In genomic region chr5:123190912-123191311, GRCm38 (mm10) we compare ENCODE assay signal across 22 mouse cellular contexts. TPM values are rescaled to one million over a fixed set of nuclear protein-coding genes. Genes with fewer than 3 reads are reported as not detected.
"Had no signal": no experiment of that assay in that cellular context is flagged by ENCODE, and none has a peak within 500 bp of the region (broad histone marks: within the 10 kb centered on the region; RNA-seq: fewer than 3 reads in every experiment).

No protein-coding gene starts in this region.

- H3K4me2 ChIP-seq: intestine, embryonic 15.5 days; limb, embryonic 12.5 days; limb, embryonic 15.5 days; lung, embryonic 15.5 days; neural tube, embryonic 12.5 days; neural tube, embryonic 15.5 days had no signal

- H3K4me1 ChIP-seq: intestine, embryonic 15.5 days; limb, embryonic 12.5 days; limb, embryonic 15.5 days; lung, embryonic 15.5 days; neural tube, embryonic 12.5 days; neural tube, embryonic 15.5 days had no signal

- H3K9me3 ChIP-seq: intestine, embryonic 15.5 days; limb, embryonic 12.5 days; limb, embryonic 15.5 days; lung, embryonic 15.5 days; midbrain, embryonic 10.5 days; neural tube, embryonic 12.5 days; neural tube, embryonic 15.5 days had no signal

- H3K27me3 ChIP-seq: intestine, embryonic 15.5 days; limb, embryonic 12.5 days; limb, embryonic 15.5 days; lung, embryonic 15.5 days; neural tube, embryonic 12.5 days; neural tube, embryonic 15.5 days had no signal

- H3K9ac ChIP-seq: intestine, embryonic 15.5 days; limb, embryonic 12.5 days; limb, embryonic 15.5 days; lung, embryonic 15.5 days; neural tube, embryonic 12.5 days; neural tube, embryonic 15.5 days had no signal

- H3K36me3 ChIP-seq: intestine, embryonic 15.5 days; limb, embryonic 12.5 days; limb, embryonic 15.5 days; lung, embryonic 15.5 days; midbrain, embryonic 10.5 days; neural tube, embryonic 12.5 days; neural tube, embryonic 15.5 days had no signal

- H3K27ac ChIP-seq: intestine, embryonic 15.5 days; kidney, postnatal 0 days; limb, embryonic 12.5 days; limb, embryonic 15.5 days; lung, embryonic 15.5 days; midbrain, embryonic 10.5 days; neural tube, embryonic 12.5 days; neural tube, embryonic 15.5 days; stomach, postnatal 0 days had no signal

- ATAC-seq: intestine, embryonic 15.5 days had no signal

- H3K4me3 ChIP-seq: intestine, embryonic 15.5 days; limb, embryonic 12.5 days; limb, embryonic 15.5 days; lung, embryonic 15.5 days; megakaryocyte, embryonic 14.5 days; midbrain, embryonic 10.5 days; neural tube, embryonic 12.5 days; neural tube, embryonic 15.5 days had no signal

- DNase-seq: left cerebral cortex, postnatal 4 days; lung, adult 18-20 months; lung, postnatal 10 days; lung, postnatal 36 days; midbrain, embryonic 14.5 days; right cerebral cortex, adult 18-20 months; right cerebral cortex, postnatal 14 days; right cerebral cortex, postnatal 4 days; thymus, adult 2 months; thymus, postnatal 25 days had no signal

RNA-seq across cellular contexts. Expression of gene Hpd, which starts 8.4 kb away (rescaled TPM):
- polyA plus RNA-seq: kidney, embryonic 14.5 days; limb, embryonic 12.5 days; limb, embryonic 15.5 days; lung, embryonic 15.5 days; midbrain, embryonic 10.5 days; midbrain, embryonic 14.5 days; neural tube, embryonic 12.5 days; neural tube, embryonic 15.5 days; stomach, embryonic 14.5 days had no signal
